Mouse (Mus musculus): ENCODE results near the gene Grk3. TPM values are rescaled to one million over a fixed set of nuclear protein-coding genes. Genes with fewer than 3 reads are reported as not detected.

Grk3 gene
- polyA plus RNA-seq, 1 experiment from 2014 or later: 8.1 TPM

GRCm38 (mm10) chr5:113005941-113006391 lies 9.6 kb downstream of the Grk3 start:
- Histone ChIP-seq H3K4me3 (no peak overlapping the region), H3K9me3 (replicated peaks) (no peaks in the 10 kb centered on the region), H3K9ac (no peak overlapping the region), H3K27ac (no peak overlapping the region), H3K36me3 (ENCODE audit: poor library complexity, severe bottlenecking) (no peaks in the 10 kb centered on the region), H3K27me3 (peaks cover 4% of the 10 kb centered on the region; the same call in 1 of the 2 replicates), H3K4me1 (peaks cover 8% of the 10 kb centered on the region), H3K4me2 (no peak overlapping the region)
- 85% methylated on average over 7 of the region's 7 CpGs for WGBS
- ATAC-seq: no peak

DNA sequence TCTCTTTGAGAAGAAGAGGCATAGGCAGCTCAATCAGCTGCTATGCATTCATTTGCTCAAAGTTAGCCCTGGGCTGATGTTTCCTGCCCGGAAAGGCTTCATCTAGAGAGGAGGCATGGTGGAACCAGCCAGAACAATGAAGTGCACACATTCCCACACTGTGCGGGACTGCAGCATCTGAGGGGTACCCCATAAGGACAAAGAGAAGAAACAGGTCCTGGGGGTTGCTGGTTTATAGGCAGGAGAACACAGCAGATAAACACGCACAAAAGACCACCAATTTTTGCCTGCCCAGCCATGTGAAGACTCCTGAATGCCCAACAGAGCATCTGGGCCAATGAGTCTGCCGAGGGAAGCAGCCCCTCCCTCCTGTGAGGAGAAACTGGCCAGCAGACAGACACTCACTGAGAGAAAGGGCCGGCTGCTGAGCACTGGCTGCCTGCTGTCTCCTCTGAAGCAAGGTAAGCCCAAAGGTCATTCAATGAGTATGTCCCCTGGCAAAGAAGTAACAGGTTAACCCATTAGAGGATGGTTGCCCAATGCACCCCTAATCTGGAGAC lies 12.7 kb downstream of the Grk3 start:
- Histone ChIP-seq H3K27ac (no peak overlapping the region; the same call in 1 of the 2 replicates), H3K9ac (no peak overlapping the region), H3K36me3 (ENCODE audit: poor library complexity, severe bottlenecking) (no peaks in the 10 kb centered on the region), H3K9me3 (replicated peaks) (no peaks in the 10 kb centered on the region), H3K4me1 (peaks cover 10% of the 10 kb centered on the region), H3K4me3 (no peak overlapping the region), H3K27me3 (peaks cover 13% of the 10 kb centered on the region; the same call in 1 of the 2 replicates), H3K4me2 (no peak overlapping the region)
- 30% methylated on average over 5 of the region's 5 CpGs for WGBS
- no peak for ATAC-seq

DNA sequence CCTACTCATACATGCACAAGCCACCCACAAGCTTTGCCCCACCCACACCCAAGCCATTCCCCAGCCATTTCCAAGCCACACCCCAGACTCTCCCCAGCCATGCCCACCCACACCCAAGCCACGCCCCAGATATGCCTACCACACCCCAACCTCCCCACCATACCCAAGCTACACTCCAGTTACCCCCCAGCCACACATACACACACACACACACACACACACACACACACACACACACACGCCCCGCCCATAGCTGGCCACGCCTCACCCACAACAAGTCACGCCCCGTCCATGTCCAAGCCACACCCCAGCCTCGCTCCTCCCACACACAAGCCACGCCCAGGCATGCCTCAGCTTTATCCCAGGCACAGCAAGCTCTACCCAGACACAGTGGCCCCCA lies 16.4 kb downstream of the Grk3 start:
- Histone ChIP-seq H3K27me3 (peaks cover 13% of the 10 kb centered on the region; the same call in 1 of the 2 replicates), H3K9ac (no peak overlapping the region), H3K9me3 (replicated peaks) (no peaks in the 10 kb centered on the region), H3K4me3 (no peak overlapping the region), H3K4me2 (no peak overlapping the region), H3K36me3 (ENCODE audit: poor library complexity, severe bottlenecking) (no peaks in the 10 kb centered on the region), H3K27ac (no peak overlapping the region), H3K4me1 (peaks cover 20% of the 10 kb centered on the region)
- no peak for ATAC-seq
- 83% methylated on average over 5 of the region's 8 CpGs for WGBS

GRCm38 (mm10) chr5:112997516-112998186 lies 17.9 kb downstream of the Grk3 start:
- H3K4me1 ChIP-seq: peaks cover 15% of the 10 kb centered on the region
- no peak overlapping the region for H3K27ac ChIP-seq
- no peak overlapping the region for H3K4me3 ChIP-seq
- peaks cover 13% of the 10 kb centered on the region; the same call in 1 of the 2 replicates for H3K27me3 ChIP-seq
- H3K36me3 ChIP-seq (ENCODE audit: poor library complexity, severe bottlenecking): no peaks in the 10 kb centered on the region
- ATAC-seq: 0 out of 2 replicates have a peak, but pooled peaks have one; percentile 41
- H3K9me3 ChIP-seq (replicated peaks): no peaks in the 10 kb centered on the region
- H3K9ac ChIP-seq: no peak overlapping the region
- no peak overlapping the region for H3K4me2 ChIP-seq
- WGBS: 23% methylated on average over 5 of the region's 5 CpGs

DNA sequence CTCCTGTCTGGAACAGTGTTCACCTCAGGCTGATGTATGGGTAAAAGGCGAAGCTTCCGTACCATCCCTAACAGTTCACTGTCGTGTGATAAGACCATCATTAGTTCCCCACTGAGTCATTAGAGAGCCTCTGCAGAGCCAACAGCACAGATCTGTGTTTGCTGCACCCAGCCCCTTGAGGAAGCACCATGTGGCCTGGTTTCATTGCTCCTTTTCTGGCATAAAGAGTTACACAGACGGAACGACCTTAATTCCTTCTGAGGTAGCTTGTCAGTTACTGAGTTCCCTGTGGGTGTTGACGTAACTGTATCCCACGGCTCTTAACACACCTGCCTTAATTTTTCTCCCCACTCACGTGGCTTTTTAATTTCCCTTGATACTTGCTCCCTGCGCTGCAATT lies 24.3 kb downstream of the Grk3 start:
- no peak for ATAC-seq
- Histone ChIP-seq H3K9ac (no peak overlapping the region), H3K27me3 (no peaks in the 10 kb centered on the region), H3K4me1 (no peaks in the 10 kb centered on the region), H3K9me3 (replicated peaks) (no peaks in the 10 kb centered on the region), H3K4me3 (no peak overlapping the region), H3K36me3 (ENCODE audit: poor library complexity, severe bottlenecking) (no peaks in the 10 kb centered on the region), H3K4me2 (no peak overlapping the region), H3K27ac (no peak overlapping the region)
- WGBS: 85% methylated on average over 9 of the region's 9 CpGs

- Histone ChIP-seq H3K4me1 (no peaks in the 10 kb centered on the region), H3K36me3 (ENCODE audit: poor library complexity, severe bottlenecking) (no peaks in the 10 kb centered on the region), H3K4me2 (no peak overlapping the region), H3K9me3 (replicated peaks) (no peaks in the 10 kb centered on the region), H3K27me3 (no peaks in the 10 kb centered on the region), H3K9ac (no peak overlapping the region), H3K27ac (no peak overlapping the region), H3K4me3 (no peak overlapping the region)
- ATAC-seq: no peak
- WGBS: 56% methylated on average over 6 of the region's 6 CpGs
Observed at GRCm38 (mm10) chr5:112981931-112982330, 33.7 kb downstream of the Grk3 start.

DNA sequence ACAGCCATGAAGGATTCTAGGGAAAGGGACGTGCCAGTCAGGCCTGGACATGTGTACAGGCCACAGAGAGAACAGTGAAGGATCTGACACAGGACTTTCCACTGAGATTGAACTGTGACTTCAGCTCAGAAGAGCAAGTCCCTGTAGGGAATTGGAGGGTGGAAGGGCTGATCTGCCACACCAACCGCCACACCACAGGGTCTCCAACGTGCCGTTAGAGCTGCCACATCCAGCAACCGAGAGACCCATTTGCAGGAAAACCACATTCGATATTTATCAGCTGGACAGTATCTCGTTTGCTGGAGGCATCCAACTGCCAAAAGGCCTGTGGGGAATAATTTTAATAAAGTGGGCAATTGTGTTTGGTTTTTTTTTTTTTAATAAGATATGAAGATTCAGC lies 35.9 kb downstream of the Grk3 start:
- no peak overlapping the region for H3K9ac ChIP-seq
- WGBS: 87% methylated on average over 7 of the region's 7 CpGs
- H3K4me3 ChIP-seq: no peak overlapping the region
- H3K27ac ChIP-seq: no peak overlapping the region
- H3K36me3 ChIP-seq (ENCODE audit: poor library complexity, severe bottlenecking): no peaks in the 10 kb centered on the region
- no peak overlapping the region for H3K4me2 ChIP-seq
- H3K9me3 ChIP-seq (replicated peaks): no peaks in the 10 kb centered on the region
- H3K27me3 ChIP-seq: no peaks in the 10 kb centered on the region
- no peaks in the 10 kb centered on the region for H3K4me1 ChIP-seq
- ATAC-seq: no peak

DNA sequence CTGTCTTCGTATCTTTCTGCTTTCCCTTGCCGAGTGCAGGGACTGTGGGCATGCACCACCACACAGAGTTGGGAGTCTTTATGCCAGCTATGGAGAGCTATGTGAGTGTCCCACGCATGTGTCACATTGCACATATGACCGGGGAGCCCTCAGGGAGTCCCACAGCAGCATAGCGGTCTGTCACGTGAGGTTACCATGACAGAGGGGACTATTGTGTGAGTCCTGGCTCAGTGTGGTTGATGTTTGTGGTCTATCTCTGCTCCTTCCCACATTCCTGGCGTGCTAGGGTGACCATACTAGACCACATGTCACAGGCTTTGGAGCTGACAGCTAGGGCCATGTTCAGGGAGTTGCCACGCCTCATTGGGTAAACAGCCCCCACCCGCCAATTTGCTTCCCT lies 36.4 kb downstream of the Grk3 start:
- no peak for ATAC-seq
- H3K9ac ChIP-seq: no peak overlapping the region
- no peaks in the 10 kb centered on the region for H3K4me1 ChIP-seq
- WGBS: 93% methylated on average over 9 of the region's 9 CpGs
- no peak overlapping the region for H3K4me3 ChIP-seq
- H3K27ac ChIP-seq: no peak overlapping the region
- H3K9me3 ChIP-seq (replicated peaks): no peaks in the 10 kb centered on the region
- no peak overlapping the region for H3K4me2 ChIP-seq
- no peaks in the 10 kb centered on the region for H3K27me3 ChIP-seq
- H3K36me3 ChIP-seq (ENCODE audit: poor library complexity, severe bottlenecking): no peaks in the 10 kb centered on the region

DNA sequence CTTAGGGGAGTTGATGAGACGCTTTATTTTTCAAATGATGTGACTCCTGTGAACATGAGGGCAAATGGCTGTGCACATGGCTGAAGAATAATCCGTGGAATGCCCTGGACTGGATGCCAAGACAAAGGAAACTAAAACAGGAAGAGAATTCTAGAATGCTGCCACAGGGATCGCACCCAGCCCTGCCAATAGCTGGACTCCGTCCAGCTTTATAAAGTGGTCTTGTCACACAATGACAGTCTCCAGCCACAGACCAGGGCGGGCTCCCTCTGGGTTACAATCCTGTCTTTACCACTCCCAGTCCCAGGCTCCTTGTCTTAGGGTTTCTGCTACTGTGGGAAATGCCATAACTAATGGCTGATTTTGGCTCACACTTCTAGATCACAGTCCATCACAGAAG lies 38.5 kb downstream of the Grk3 start:
- 79% methylated on average over 5 of the region's 5 CpGs for WGBS
- H3K9ac ChIP-seq: no peak overlapping the region
- H3K27ac ChIP-seq: no peak overlapping the region
- H3K36me3 ChIP-seq (ENCODE audit: poor library complexity, severe bottlenecking): no peaks in the 10 kb centered on the region
- peaks cover 7% of the 10 kb centered on the region; the same call in 1 of the 2 replicates for H3K4me1 ChIP-seq
- no peak for ATAC-seq
- no peaks in the 10 kb centered on the region for H3K27me3 ChIP-seq
- H3K9me3 ChIP-seq (replicated peaks): no peaks in the 10 kb centered on the region
- no peak overlapping the region for H3K4me3 ChIP-seq
- H3K4me2 ChIP-seq: no peak overlapping the region

GRCm38 (mm10) chr5:112973596-112973995 lies 42.0 kb downstream of the Grk3 start:
- H3K9ac ChIP-seq: no peak overlapping the region
- WGBS: 55% methylated on average over 7 of the region's 7 CpGs
- no peak for ATAC-seq

GRCm38 (mm10) chr5:112972297-112972696 lies 43.3 kb downstream of the Grk3 start:
- WGBS: 84% methylated on average over 12 of the region's 12 CpGs
- no peak for ATAC-seq
- no peak overlapping the region for H3K4me2 ChIP-seq
- H3K4me3 ChIP-seq: no peak overlapping the region
- H3K9ac ChIP-seq: no peak overlapping the region
- H3K4me1 ChIP-seq: peaks cover 7% of the 10 kb centered on the region; the same call in 1 of the 2 replicates
- no peaks in the 10 kb centered on the region for H3K27me3 ChIP-seq
- H3K9me3 ChIP-seq (replicated peaks): no peaks in the 10 kb centered on the region
- H3K27ac ChIP-seq: no peak overlapping the region
- no peaks in the 10 kb centered on the region for H3K36me3 ChIP-seq (ENCODE audit: poor library complexity, severe bottlenecking)

More at GRCm38 (mm10) chr5:112973596-112973995, 42.0 kb downstream of the Grk3 start:
- Histone ChIP-seq H3K36me3 (ENCODE audit: poor library complexity, severe bottlenecking) (no peaks in the 10 kb centered on the region), H3K9me3 (replicated peaks) (no peaks in the 10 kb centered on the region), H3K27ac (no peak overlapping the region), H3K4me3 (no peak overlapping the region), H3K4me2 (no peak overlapping the region), H3K4me1 (peaks cover 7% of the 10 kb centered on the region; the same call in 1 of the 2 replicates), H3K27me3 (no peaks in the 10 kb centered on the region)

DNA sequence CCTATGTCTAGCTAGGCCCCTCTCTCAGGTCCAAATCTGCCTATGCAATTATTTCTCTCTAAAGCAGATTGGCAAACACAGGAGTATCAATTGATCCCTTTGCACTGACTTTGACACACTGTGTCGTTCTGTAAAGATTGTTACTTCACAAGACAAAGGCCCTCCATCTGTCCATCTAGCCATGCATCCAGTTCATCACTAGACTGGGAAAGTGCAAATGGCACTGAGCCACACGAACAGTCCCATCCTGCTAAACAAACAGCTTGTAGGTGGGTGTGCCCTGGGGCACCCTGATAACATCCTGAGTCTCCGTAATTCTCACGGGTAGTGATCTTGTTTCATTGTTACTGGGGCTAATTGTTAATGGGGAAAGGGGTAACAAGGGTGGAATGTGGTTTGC lies 52.1 kb downstream of the Grk3 start:
- no peaks in the 10 kb centered on the region for H3K9me3 ChIP-seq (replicated peaks)
- H3K27me3 ChIP-seq: no peaks in the 10 kb centered on the region
- no peak for ATAC-seq
- 55% methylated on average over 4 of the region's 4 CpGs for WGBS
- H3K27ac ChIP-seq: no peak overlapping the region
- H3K4me3 ChIP-seq: no peak overlapping the region
- no peaks in the 10 kb centered on the region for H3K36me3 ChIP-seq (ENCODE audit: poor library complexity, severe bottlenecking)
- no peak overlapping the region for H3K9ac ChIP-seq
- H3K4me1 ChIP-seq: peaks cover 12% of the 10 kb centered on the region; the same call in 1 of the 2 replicates
- no peak overlapping the region for H3K4me2 ChIP-seq
